Mouse (Mus musculus): ENCODE data around the gene Lyl1.

GRCm38 (mm10) chr8:84700941-84701911, at the start of gene Lyl1:
- no peak for TF ChIP-seq CTCF (IDR thresholded peaks at IDR 0.05; ENCODE audit: insufficient read depth, low read length)
- peak; percentile 56; the same call in 1 of the 2 replicates for TF ChIP-seq POLR2A (IDR thresholded peaks at IDR 0.05; ENCODE audit: borderline replicate concordance, extremely low read depth, low read depth, low read length)
